Mouse (Mus musculus) ovary, postnatal 36 days (tissue): ENCODE results near the gene Shank2.
A peak's percentile ranks its signal among the peaks of the same experiment; 100 is the strongest.

Experiments used
- DNase-seq: peaks from one replicate; pipeline ENCODE4 v3.0.0; 2022; ENCODE audit warnings: low spot score, mixed read lengths

Gene Shank2

GRCm38 (mm10) chr7:144170686-144171085 is 169.0 kb downstream of the Shank2 start:
- no peak for DNase-seq

- DNase-seq: no peak
Measured at GRCm38 (mm10) chr7:144173869-144174268, 172.1 kb downstream of the Shank2 start.

- DNase-seq: no peak
Measured at GRCm38 (mm10) chr7:144174329-144174728, 172.6 kb downstream of the Shank2 start.

DNA sequence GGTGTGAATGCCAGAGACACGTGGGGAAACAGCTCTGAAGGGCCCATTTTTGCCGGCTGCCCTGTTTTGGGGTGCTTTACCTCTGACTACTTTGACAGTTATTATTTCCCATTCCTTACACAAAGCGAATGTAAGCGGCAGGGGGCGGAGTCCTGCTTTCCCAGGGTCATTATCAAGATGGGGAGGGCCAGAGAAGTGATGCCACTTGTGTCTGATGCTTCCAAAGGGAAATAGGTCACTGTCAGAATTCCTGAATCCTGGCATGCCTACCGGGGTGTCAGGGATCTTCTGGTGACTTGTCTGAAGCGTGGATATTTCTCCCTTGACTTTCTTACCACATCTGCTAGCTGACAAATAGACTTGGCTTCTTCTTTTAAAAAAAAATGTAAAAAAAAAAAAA is 173.3 kb downstream of the Shank2 start:
- no peak for DNase-seq

DNA sequence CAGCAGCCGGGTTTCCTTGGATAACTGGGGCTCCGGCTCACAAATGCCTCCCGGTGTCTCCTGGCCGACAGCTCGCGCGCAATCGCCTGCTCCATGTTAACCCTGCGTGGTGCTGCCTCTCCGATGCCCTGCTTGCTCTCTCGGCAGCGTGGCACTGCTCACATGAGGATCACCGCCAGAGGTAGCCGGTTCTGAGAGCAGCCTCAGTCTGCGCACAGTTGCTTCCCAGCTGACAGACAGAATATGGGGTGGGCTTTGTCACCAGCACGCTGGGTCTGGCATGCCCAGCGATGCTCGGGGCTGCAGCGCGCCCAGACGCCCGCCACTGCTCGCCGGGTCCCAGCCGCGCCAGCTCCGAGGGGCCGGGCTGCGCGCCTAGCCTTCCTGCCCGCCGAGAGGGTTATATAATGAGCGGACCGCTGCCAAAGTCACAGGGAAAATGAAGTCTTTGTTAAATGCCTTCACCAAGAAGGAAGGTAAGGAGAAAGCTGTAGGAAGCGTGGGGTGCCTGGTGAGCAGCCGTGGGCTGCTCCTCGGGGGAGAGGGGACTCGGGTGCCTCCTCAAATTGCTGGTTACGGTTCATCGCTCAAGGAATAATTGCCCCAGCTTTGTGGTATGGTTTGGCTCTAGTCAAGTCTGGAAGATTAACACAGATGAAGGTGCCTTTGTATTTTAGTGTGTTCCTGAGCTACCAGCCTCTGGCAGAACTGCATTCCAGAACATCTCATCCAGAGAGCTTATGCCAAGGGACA is 173.9 kb downstream of the Shank2 start:
- peak; percentile 13 for DNase-seq

- DNase-seq: no peak
Measured at GRCm38 (mm10) chr7:144176234-144176730, 174.6 kb downstream of the Shank2 start.

- DNase-seq: no peak
Measured at GRCm38 (mm10) chr7:144179436-144179835, 177.7 kb downstream of the Shank2 start.

- peak; percentile 52 for DNase-seq
Measured at GRCm38 (mm10) chr7:144180885-144181284, 179.2 kb downstream of the Shank2 start.

- DNase-seq: no peak
Measured at GRCm38 (mm10) chr7:144187869-144188430, 186.2 kb downstream of the Shank2 start.

DNA sequence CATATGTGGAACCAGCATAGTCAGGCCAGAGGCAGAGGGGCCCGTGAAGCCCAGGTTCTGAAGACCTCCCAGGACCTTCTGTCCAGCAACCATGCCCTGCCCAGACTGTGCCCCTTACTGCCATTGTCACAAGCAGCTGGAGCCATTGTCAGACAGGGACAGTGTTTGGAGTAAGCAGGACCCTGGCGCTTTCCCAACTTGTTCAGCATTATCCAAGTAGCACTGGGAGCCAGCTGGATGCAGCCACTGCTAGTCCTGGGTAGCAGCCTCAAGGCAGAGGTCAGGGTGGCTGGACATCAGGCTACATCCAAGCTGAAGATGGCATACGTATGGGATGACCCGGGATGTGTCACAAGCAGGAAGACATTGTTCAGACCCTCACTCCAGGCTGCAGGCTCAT is 187.7 kb downstream of the Shank2 start:
- DNase-seq: no peak

DNA sequence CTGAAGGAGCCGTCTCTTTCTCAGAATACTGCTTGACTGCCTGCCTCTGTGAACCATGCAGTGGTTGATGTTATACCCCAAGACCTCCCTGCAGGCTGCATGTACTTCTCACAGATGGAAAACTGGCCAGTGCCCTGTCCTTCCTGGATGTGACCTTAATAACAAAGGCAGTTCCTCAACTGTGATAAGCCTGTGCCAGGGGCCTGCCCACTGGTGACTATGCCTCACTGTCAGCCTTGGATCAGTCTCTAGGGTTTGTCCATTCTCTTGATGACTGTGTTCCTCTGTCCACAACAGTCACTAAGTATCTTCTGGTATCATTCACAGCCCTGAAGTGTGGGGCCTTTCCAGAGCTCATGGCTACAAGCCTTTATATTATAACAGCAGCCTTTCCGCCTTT is 196.8 kb downstream of the Shank2 start:
- no peak for DNase-seq

GRCm38 (mm10) chr7:144202017-144202682 is 200.4 kb downstream of the Shank2 start:
- no peak for DNase-seq

GRCm38 (mm10) chr7:144204290-144204689 is 202.6 kb downstream of the Shank2 start:
- no peak for DNase-seq

DNA sequence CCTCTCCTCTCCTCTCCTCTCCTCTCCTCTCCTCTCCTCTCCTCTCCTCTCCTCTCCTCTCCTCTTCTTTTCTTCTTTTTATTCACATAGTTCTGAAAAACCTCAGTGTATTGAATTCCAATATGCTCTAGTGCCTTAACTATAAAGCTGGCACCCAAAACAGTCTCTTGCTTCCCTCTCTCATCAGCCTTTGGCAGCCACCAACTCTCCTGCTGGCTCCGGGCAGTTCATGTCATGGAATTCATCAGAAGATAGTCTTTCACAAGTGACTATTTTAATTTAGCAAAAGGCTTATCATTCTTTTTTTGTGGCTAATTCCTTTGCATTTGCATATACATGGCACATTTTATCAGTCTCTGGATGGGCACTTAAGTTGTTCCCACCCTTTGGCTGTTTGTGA is 203.4 kb downstream of the Shank2 start:
- DNase-seq: no peak

GRCm38 (mm10) chr7:144205837-144206236 is 204.1 kb downstream of the Shank2 start:
- no peak for DNase-seq

GRCm38 (mm10) chr7:144206254-144206653 is 204.5 kb downstream of the Shank2 start:
- DNase-seq: no peak

DNA sequence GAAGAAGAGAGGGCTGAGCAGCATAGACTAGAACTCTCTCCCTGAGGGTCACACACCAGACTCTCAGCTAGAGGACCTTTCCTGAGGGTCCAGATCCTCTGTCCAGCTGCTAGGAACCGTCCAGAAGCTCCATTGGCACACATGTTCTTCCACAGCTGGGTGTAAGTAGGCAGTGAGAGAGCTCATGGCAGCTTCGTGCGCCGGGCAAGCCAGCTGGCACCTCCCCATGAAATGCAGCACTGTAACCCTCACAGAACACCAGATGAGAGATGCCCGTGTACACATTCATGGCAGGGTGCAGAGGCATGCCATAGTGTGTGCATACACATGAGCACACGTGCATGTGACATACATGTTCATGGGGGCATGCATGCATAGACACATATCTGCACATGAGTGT is 205.4 kb downstream of the Shank2 start:
- no peak for DNase-seq

DNA sequence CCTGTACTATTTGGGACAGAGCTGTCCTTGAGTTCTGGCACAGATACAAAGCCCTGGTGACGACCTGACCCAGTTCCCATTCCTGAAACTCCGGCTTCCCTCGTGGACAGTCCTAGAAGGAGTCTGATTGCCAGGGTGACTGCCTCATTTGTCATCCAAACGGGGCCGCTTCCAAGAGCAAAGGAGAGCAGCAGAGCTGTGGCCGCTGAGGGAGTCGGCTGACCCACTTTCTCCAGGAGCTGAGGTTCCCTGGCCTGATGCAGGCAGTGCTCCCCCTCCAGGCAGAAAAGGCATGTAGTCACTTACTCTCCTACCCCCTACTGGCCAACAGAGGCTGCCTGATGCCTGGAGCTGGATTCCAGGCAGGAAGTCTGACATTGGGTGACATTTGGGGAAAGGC is 206.1 kb downstream of the Shank2 start:
- DNase-seq: peak; percentile 69

DNA sequence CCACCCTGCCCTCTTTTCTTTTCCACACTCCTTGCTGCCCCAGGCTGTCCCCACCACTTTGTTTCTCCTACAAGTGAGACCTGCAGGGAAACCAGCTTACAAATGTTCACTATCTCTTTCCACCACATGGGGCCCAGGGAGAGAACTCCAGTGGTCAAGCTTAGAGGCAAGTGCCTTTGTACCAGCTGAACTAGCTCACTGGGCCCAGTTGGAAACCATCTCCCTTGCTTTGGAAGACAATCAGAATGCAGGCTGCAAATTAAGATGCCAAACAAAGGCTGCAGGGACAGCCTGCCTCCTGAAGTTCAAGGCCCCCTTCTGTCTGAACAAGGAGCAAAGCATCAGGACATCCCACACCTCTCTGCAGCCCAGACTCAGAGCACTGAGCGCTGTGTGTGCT is 206.9 kb downstream of the Shank2 start:
- DNase-seq: no peak

DNA sequence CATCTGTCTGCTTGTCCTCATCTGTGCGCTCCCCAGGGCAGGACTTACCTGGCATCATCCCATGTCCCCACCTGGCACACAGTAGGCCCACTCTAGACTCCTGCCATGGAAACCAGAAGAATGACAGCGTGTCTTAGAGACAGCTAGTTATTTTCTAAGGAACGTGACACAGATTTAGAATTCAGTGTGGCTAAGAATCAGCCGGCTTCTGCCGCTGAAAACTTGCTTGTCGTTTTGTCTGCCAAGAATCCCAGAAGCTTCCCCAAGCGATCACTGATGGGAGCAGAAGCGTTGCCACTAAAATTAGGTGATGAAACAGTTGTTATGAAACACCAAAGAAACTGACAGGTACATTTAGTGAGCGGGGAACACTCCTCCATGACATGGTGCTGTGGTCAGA is 208.8 kb downstream of the Shank2 start:
- DNase-seq: no peak

- DNase-seq: no peak
Measured at GRCm38 (mm10) chr7:144212694-144213093, 211.0 kb downstream of the Shank2 start.

DNA sequence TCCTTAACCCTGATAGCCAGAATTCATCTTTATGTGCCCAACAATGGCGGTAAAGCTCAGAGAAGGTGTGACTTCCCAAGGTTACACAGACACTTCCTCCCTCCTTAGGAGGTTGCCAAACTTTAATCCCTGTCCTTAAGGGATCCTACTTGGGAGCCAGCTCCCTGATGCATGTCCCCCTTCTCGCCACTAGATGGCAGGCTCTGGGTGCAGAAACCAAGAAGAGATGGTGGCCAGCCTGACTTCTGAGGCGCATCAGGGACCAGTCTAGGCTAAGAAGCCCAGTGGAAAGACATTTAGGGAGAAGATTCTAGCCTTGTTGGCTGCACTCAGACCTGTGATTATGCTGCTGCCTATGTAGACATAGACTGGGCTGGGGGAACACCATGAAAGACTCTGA is 215.5 kb downstream of the Shank2 start:
- DNase-seq: peak; percentile 68

DNA sequence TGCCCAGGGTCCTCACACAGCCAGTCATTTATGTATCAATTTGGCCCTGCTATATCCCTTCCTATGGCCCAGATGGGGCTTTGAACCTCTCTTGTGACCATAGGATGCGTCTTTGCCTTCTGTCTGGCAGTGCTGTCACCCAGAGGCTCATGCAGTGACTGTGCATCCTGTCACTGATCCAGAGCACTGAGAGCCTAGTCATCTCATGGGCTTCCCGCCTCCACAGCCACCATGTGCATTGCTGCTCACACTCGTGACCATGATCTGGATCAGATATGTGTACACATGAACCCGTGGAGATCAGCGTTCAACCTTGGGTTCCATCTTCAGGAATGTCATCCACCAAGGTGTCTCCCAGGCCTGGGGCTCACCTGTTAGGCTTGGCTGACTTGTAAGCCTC is 227.0 kb downstream of the Shank2 start:
- no peak for DNase-seq
